Mouse (Mus musculus): Measurements from ENCODE around the gene 2200002D01Rik. TPM values are rescaled to one million over a fixed set of nuclear protein-coding genes. Genes with fewer than 3 reads are reported as not detected.
A peak's percentile ranks its signal among the peaks of the same experiment; 100 is the strongest.

2200002D01Rik gene
- total and polyA plus RNA-seq, 3 experiments = 2.3 to 4.2 (median 2.5) TPM

DNA sequence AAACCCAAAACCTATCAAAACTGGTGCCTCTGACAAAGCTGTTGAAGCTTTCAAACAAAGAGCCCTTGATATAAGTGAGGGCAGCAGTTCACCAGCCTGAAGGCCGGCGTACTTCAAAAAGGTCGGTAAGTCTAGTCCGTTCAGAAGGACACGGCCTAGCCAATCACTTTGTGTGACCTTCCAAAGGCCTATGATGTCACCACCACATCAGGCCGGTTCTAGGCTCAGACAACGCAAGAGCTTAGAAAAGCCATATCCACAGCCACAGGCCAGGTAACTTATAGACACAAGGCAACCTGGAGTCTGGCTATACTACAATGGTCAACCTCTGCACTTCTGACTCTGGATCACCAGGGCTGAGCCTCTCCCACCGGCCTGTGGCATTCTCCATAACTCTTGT, 31.7 kb upstream of the 2200002D01Rik start:
- DNase-seq = peak; percentile 57

- DNase-seq = no peak
Measured at GRCm38 (mm10) chr7:29279261-29279660, 31.0 kb upstream of the 2200002D01Rik start.

DNA sequence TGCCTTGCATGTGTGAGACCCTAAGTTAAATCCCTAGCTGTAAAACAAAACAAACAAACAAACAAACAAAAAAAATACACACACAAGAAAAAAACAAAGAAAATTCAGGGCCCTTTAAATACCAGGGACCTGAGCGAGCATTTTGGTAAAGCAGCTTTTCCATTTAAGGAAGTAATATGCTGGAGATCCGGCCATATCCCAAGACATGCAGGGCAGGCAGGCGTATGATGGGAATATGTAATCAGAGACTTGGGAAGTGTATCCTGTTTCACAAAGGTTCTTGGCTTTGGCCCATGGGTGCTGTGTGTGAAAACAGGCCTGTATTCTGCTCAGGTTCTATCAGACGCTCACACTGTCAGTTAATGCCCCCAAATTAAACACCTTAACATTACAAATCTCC, 29.2 kb upstream of the 2200002D01Rik start:
- DNase-seq = no peak

GRCm38 (mm10) chr7:29276715-29277114, 28.4 kb upstream of the 2200002D01Rik start:
- DNase-seq = no peak

DNA sequence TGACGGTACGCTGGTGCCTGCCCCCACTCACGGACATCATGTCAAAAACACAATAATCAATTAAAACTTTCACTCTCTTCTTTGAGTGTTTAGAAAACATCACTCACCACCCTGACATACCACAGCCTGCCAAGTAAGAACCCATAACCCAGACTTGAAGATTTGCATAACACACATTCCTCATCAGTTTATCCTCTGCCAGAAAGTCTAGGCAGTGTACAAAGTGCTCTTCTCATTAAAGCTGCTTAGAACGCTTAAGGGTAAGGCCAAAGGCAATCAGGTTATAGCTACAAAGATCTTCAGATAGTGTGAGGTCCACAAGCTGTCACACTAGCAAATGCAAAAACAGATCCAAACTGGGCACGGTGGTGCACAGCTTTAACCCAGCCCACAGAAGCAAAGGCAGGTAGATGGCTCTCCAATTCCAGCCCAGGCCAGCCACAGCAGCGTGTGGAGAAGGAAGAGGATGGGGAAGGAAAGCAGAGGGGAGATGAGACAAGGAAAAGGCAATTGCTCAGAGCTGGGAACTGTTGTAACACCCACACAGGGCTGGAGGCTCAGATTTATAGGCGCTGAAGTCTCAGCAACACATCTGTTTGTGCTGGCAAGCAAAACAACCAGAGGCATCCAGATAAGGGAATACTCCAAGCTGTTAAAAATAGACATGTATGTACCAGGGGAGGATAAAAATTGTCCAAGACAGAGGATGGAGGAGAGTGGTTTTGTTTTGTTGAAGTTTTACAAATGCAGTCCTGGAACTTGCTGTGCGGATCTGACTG, 23.6 kb upstream of the 2200002D01Rik start:
- no peak for DNase-seq

GRCm38 (mm10) chr7:29270445-29270844, 22.2 kb upstream of the 2200002D01Rik start:
- DNase-seq = no peak

GRCm38 (mm10) chr7:29266931-29267330, 18.7 kb upstream of the 2200002D01Rik start:
- no peak for DNase-seq

DNA sequence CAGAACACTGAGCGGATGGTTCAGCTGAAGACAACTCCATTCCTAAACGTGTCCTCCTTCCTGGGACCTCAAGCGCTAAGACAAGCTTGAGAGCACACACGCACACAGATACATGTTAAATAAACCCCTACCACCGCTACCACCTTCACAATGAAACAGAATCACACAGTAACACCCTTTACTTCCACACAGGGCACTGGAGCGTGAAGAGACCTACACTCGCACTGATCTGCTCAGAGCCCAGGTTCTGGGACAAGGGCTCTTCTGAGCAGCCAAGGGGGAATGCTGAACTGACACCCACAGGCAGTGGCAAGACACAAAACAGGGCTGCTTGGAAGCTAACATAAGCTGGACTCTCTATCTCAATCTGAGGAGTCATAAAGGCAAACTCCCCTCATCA, 17.4 kb upstream of the 2200002D01Rik start:
- DNase-seq = no peak

- DNase-seq = no peak
Measured at GRCm38 (mm10) chr7:29263831-29264230, 15.6 kb upstream of the 2200002D01Rik start.

- no peak for DNase-seq
Measured at GRCm38 (mm10) chr7:29262151-29262550, 13.9 kb upstream of the 2200002D01Rik start.

DNA sequence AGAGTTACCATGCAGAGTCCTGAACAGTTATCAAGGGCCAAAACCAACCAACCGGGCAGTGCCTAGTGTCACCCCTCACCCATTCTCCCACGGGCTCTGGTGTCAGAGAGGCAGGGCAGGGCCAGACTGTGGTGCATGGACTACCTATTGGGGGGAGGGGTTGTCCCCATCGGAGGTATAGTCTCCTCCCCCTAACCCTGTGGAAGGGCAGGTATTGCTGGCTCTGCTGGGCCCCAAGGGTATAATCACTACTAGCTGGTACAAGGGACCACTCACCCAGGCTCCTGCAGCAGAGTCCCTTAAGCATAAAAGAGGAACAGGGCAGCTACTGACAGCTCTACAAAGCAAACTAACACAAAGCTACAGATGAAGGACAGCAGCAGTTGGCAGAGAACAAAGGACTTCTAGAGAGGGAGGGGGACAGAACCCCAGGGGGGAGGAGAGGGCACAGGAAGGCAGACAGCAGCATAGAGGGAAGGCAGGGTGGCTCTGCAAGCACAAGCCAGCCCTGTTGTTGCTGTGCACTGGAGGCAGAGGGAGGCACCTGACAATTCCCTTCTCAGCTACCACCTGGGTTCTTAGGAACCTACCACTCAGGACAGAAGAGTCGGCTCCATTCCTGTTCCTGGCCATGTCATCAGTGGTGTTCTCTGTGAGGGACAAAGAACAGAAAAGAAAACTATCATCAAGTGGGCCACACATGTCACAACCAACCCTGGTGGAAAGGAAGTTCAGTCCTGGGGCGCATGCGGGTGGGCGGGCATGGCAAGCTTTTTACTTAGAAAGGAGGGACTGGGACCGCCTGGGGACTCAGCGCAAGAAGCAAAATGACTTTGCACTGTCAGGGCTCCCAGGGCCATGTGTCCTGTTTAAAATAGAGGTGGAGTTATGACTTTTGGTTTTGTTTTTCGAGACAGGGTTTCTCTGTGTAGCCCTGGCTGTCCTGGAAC, 11.8 kb upstream of the 2200002D01Rik start:
- no peak for DNase-seq

DNA sequence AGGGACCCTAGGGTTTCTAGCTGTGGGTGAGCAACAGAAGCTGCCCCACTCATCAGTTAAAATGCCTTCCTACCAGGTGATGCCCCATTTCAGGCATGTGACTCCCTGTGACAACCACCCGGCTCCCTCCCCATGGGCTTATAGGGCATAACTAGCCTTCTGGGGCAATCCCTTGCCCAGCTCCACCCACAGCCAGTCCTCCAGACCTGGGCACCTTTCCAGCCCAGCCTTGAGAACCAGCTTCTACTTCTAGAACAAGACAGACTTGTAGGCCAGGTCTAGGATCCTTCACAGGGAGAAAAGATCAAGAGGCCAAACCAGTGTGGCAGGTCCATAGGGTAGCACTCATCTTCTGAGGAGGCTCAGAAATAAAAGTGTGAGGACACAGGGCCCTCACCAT, 9.1 kb upstream of the 2200002D01Rik start:
- DNase-seq = no peak

GRCm38 (mm10) chr7:29255875-29256274, 7.6 kb upstream of the 2200002D01Rik start:
- no peak for DNase-seq

GRCm38 (mm10) chr7:29253842-29254241, 5.6 kb upstream of the 2200002D01Rik start:
- no peak for DNase-seq

- DNase-seq = no peak
Measured at GRCm38 (mm10) chr7:29251166-29251565, 2.9 kb upstream of the 2200002D01Rik start.

DNA sequence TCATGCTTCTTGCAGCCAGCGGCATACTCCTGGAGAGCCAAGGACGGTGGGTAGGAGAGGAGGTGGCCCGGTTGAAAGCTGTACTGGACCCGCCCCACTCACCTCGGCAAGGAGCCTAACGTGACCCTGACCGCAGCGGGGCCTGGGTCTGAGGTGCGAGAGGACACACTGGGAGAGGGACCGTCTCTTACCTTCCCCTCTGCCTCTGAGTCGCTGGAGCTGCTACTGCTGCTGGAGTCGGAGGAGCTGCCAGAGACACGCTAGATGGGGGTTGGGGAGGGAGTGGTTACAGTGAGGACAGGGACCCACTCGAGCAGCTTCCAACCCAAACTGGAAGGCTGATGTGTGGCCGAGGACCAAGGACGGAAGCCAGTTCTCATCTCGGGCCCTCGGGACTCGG, 560 bp downstream of the 2200002D01Rik start:
- DNase-seq = peak; percentile 43

DNA sequence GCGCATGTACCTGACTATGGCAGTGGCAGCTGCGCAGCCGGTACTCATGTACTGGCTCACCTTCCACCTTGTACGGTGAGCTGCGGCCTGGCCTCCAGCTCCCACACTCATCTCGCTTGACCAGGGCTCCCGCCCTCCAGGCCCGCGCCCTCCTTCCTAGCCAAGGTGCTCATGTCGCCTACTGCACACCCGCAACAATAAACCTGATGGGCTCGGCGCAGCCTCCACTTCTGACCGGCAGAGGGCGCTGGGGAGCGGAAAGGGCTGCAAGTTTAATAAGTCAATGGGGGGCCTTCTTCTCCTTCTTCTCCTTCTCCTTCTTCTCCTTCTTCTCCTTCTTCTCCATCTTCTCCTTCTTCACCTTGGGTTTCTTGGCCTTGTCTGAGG, 959 bp downstream of the 2200002D01Rik start:
- peak; percentile 80 for DNase-seq

- no peak for DNase-seq
Measured at GRCm38 (mm10) chr7:29246619-29247313, 1.5 kb downstream of the 2200002D01Rik start.

DNA sequence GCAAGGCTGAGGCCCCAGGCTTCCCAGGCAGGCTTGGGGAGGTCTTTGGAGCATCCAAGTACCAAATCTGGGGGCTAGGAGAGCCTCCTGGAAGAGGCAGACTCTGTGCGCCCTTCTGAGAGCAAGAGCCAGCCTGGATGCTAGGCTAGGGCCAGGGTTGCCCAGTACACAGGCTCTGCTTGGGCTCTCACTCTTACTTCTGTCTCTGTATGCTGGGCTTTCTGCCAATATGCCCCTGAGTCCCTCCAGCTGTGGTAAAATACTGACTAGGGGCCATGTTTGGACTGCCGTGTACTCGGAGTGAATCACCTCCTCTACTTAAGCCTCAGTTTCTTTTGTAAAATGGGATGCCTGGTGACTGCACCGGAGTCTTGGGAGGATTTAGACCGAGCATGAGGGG, 2.3 kb downstream of the 2200002D01Rik start:
- DNase-seq = no peak

- DNase-seq = no peak
Measured at GRCm38 (mm10) chr7:29244732-29245416, 3.4 kb downstream of the 2200002D01Rik start.

- DNase-seq = peak; percentile 99
Measured at GRCm38 (mm10) chr7:29238019-29238967, 10.0 kb downstream of the 2200002D01Rik start, which contains the start of gene Yif1b. TSS of gene Yif1b (plus strand) at chr7:29238329.

Measured in adrenal gland, adult 2 months (tissue).